Mouse (Mus musculus): ENCODE measurements at regions not wholly inside any gene's neighbourhood (a gene's known extent, or its start where the extent isn't known, plus 50 kb on each side); places are given as distances from the start of the nearest gene placed in this dataset.
A peak's percentile ranks its signal among the peaks of the same experiment; 100 is the strongest.

DNA sequence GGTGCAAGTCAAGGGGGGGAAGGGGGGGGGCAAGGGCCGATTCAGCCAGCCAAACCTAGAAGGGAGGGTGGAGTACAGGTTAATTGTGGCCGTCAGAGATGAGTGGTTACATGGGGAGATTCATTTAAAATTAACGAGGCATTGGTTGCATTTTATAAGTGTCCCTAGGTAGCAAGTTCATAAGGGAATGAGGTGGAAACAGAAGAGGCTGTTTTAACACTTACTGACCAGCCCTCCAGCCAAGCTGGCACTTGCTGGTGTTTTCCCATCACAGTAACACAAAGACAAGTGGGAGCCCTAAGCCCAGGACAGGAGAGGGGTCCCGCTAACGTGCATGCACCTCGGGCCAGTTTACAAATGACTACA lies 309.1 kb upstream of the Jarid2 start:
- H3K27me3 ChIP-seq (ENCODE audit: control insufficient read depth, insufficient read depth, low read length): no peaks in the 10 kb centered on the region
- no peak overlapping the region for H3K27ac ChIP-seq (replicated peaks in 1 of 2; ENCODE audit: control insufficient read depth in 1 of 2, insufficient read depth in 1 of 2, low read depth in 2 of 2, low read length in 2 of 2)
- H3K9ac ChIP-seq (ENCODE audit: low read length): peak overlapping the region; percentile 35
- no peak overlapping the region for H3K4me3 ChIP-seq (ENCODE audit: control insufficient read depth in 1 of 2, insufficient read depth in 1 of 2, low read depth in 1 of 2, low read length in 2 of 2)
- H3K4me1 ChIP-seq (ENCODE audit: control insufficient read depth in 2 of 2, insufficient read depth in 2 of 2, low read length in 2 of 2): peaks cover 27 to 43% of the 10 kb centered on the region in 2 experiments
- WGBS: 34% methylated on average over 6 of the region's 6 CpGs
- no peaks in the 10 kb centered on the region for H3K9me3 ChIP-seq (ENCODE audit: control insufficient read depth, low read length)
- peak overlapping the region; percentile 54 for H3K4me2 ChIP-seq (ENCODE audit: low read length)
- H3K36me3 ChIP-seq (ENCODE audit: control insufficient read depth, insufficient read depth, low read length): no peaks in the 10 kb centered on the region
- no peak for ATAC-seq (ENCODE audit: insufficient number of reproducible peaks, insufficient read depth, low FRiP score, low read depth)

- Histone ChIP-seq H3K27me3 (ENCODE audit: control insufficient read depth, insufficient read depth, low read length) (no peaks in the 10 kb centered on the region), H3K4me1 (ENCODE audit: control insufficient read depth in 2 of 2, insufficient read depth in 2 of 2, low read length in 2 of 2) (peaks cover 25 to 39% of the 10 kb centered on the region in 2 experiments), H3K36me3 (ENCODE audit: control insufficient read depth, insufficient read depth, low read length) (no peaks in the 10 kb centered on the region), H3K4me2 (ENCODE audit: low read length) (no peak overlapping the region), H3K27ac (replicated peaks in 1 of 2; ENCODE audit: control insufficient read depth in 1 of 2, insufficient read depth in 1 of 2, low read depth in 2 of 2, low read length in 2 of 2) (no peak overlapping the region), H3K9ac (ENCODE audit: low read length) (no peak overlapping the region), H3K4me3 (ENCODE audit: control insufficient read depth in 1 of 2, insufficient read depth in 1 of 2, low read depth in 1 of 2, low read length in 2 of 2) (no peak overlapping the region), H3K9me3 (ENCODE audit: control insufficient read depth, low read length) (no peaks in the 10 kb centered on the region)
- WGBS: 93% methylated on average over 8 of the region's 8 CpGs
- no peak for ATAC-seq (ENCODE audit: insufficient number of reproducible peaks, insufficient read depth, low FRiP score, low read depth)
Observed at GRCm38 (mm10) chr13:44420941-44421340, 308.3 kb upstream of the Jarid2 start.

DNA sequence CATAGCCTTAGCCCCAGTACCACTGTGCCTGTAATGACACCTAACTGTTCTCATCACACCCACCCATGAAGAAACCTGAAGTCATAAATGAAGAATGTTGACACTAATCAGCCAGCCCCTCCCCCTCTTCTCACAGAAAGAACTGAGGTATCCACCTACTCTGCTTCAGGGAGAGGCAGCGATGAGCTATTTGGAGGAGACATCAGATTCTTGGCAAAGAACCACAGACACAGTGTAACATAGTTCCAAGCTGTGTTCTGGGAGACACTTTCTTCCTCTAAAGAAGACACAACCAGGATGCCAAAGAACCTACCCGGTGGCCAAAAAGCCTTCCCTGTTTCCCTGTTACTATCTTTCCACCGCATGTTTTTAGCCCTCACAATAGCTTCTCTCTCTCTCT lies 307.8 kb upstream of the Jarid2 start:
- H3K9ac ChIP-seq (ENCODE audit: low read length): no peak overlapping the region
- ATAC-seq (ENCODE audit: insufficient number of reproducible peaks, insufficient read depth, low FRiP score, low read depth): no peak
- H3K27me3 ChIP-seq (ENCODE audit: control insufficient read depth, insufficient read depth, low read length): no peaks in the 10 kb centered on the region
- no peak overlapping the region for H3K4me2 ChIP-seq (ENCODE audit: low read length)
- H3K27ac ChIP-seq (replicated peaks in 1 of 2; ENCODE audit: control insufficient read depth in 1 of 2, insufficient read depth in 1 of 2, low read depth in 2 of 2, low read length in 2 of 2): no peak overlapping the region
- no peaks in the 10 kb centered on the region for H3K9me3 ChIP-seq (ENCODE audit: control insufficient read depth, low read length)
- 68% methylated on average over 3 of the region's 3 CpGs for WGBS
- H3K4me3 ChIP-seq (ENCODE audit: control insufficient read depth in 1 of 2, insufficient read depth in 1 of 2, low read depth in 1 of 2, low read length in 2 of 2): no peak overlapping the region
- peaks cover 23 to 34% of the 10 kb centered on the region in 2 experiments for H3K4me1 ChIP-seq (ENCODE audit: control insufficient read depth in 2 of 2, insufficient read depth in 2 of 2, low read length in 2 of 2)
- no peaks in the 10 kb centered on the region for H3K36me3 ChIP-seq (ENCODE audit: control insufficient read depth, insufficient read depth, low read length)

DNA sequence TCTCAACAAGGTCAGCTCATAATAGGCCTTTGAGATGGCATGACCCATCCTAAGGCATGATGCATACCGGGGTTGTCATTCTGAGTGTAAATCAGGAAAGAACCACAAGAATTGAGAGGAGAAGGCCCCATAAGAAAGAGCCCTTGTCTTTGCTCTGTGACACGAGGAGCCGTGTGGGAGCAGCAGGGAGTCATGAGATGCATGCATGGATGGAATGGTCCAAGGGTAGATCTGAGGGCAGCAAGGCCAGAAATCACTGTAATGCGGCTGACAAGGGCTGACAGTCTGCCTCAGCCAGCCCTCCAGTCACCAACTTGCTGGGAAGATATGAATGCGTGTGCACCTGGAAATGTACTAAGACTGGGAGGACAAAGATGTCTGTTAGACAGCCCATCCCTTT lies 307.4 kb upstream of the Jarid2 start:
- Histone ChIP-seq H3K4me2 (ENCODE audit: low read length) (no peak overlapping the region), H3K9ac (ENCODE audit: low read length) (no peak overlapping the region), H3K27ac (replicated peaks in 1 of 2; ENCODE audit: control insufficient read depth in 1 of 2, insufficient read depth in 1 of 2, low read depth in 2 of 2, low read length in 2 of 2) (no peak overlapping the region), H3K4me1 (ENCODE audit: control insufficient read depth in 2 of 2, insufficient read depth in 2 of 2, low read length in 2 of 2) (peaks cover 21 to 29% of the 10 kb centered on the region in 2 experiments), H3K36me3 (ENCODE audit: control insufficient read depth, insufficient read depth, low read length) (no peaks in the 10 kb centered on the region), H3K27me3 (ENCODE audit: control insufficient read depth, insufficient read depth, low read length) (no peaks in the 10 kb centered on the region), H3K4me3 (ENCODE audit: control insufficient read depth in 1 of 2, insufficient read depth in 1 of 2, low read depth in 1 of 2, low read length in 2 of 2) (no peak overlapping the region), H3K9me3 (ENCODE audit: control insufficient read depth, low read length) (no peaks in the 10 kb centered on the region)
- WGBS: 67% methylated on average over 5 of the region's 5 CpGs
- no peak for ATAC-seq (ENCODE audit: insufficient number of reproducible peaks, insufficient read depth, low FRiP score, low read depth)

- Histone ChIP-seq H3K27ac (replicated peaks in 1 of 2; ENCODE audit: control insufficient read depth in 1 of 2, insufficient read depth in 1 of 2, low read depth in 2 of 2, low read length in 2 of 2) (no peak overlapping the region), H3K9me3 (ENCODE audit: control insufficient read depth, low read length) (no peaks in the 10 kb centered on the region), H3K27me3 (ENCODE audit: control insufficient read depth, insufficient read depth, low read length) (no peaks in the 10 kb centered on the region), H3K36me3 (ENCODE audit: control insufficient read depth, insufficient read depth, low read length) (no peaks in the 10 kb centered on the region), H3K4me3 (ENCODE audit: control insufficient read depth in 1 of 2, insufficient read depth in 1 of 2, low read depth in 1 of 2, low read length in 2 of 2) (no peak overlapping the region), H3K4me1 (ENCODE audit: control insufficient read depth in 2 of 2, insufficient read depth in 2 of 2, low read length in 2 of 2) (no peaks in the 10 kb centered on the region), H3K4me2 (ENCODE audit: low read length) (no peak overlapping the region), H3K9ac (ENCODE audit: low read length) (no peak overlapping the region)
- ATAC-seq (ENCODE audit: insufficient number of reproducible peaks, insufficient read depth, low FRiP score, low read depth): no peak
- 86% methylated on average over 8 of the region's 8 CpGs for WGBS
Observed at GRCm38 (mm10) chr13:44430492-44430891, 298.8 kb upstream of the Jarid2 start.

DNA sequence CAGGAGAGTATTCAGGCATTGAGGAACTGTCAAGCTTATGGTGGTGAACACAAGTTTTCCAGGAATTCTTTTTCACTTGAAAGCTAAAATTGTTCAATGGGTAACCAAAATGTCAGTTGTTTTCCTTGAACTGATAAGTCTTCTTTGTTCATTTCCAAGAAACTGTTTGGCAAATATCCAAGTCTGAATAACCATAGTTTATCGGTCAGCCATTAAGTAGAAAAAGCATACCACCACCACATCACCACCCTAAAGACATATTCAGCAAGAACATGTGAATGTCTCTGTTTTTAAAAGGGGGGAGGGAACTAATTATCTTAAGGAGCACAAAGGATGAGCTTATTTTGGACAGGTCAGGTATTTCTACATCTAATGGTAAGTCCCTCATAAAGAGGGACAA lies 291.6 kb upstream of the Jarid2 start:
- Histone ChIP-seq H3K27me3 (ENCODE audit: control insufficient read depth, insufficient read depth, low read length) (no peaks in the 10 kb centered on the region), H3K4me3 (ENCODE audit: control insufficient read depth in 1 of 2, insufficient read depth in 1 of 2, low read depth in 1 of 2, low read length in 2 of 2) (no peak overlapping the region), H3K4me1 (ENCODE audit: control insufficient read depth in 2 of 2, insufficient read depth in 2 of 2, low read length in 2 of 2) (no peaks in the 10 kb centered on the region), H3K27ac (replicated peaks in 1 of 2; ENCODE audit: control insufficient read depth in 1 of 2, insufficient read depth in 1 of 2, low read depth in 2 of 2, low read length in 2 of 2) (no peak overlapping the region), H3K9me3 (ENCODE audit: control insufficient read depth, low read length) (no peaks in the 10 kb centered on the region), H3K9ac (ENCODE audit: low read length) (no peak overlapping the region), H3K36me3 (ENCODE audit: control insufficient read depth, insufficient read depth, low read length) (no peaks in the 10 kb centered on the region), H3K4me2 (ENCODE audit: low read length) (no peak overlapping the region)
- no peak for ATAC-seq (ENCODE audit: insufficient number of reproducible peaks, insufficient read depth, low FRiP score, low read depth)
- WGBS: 69% methylated on average over 1 of the region's 1 CpGs

DNA sequence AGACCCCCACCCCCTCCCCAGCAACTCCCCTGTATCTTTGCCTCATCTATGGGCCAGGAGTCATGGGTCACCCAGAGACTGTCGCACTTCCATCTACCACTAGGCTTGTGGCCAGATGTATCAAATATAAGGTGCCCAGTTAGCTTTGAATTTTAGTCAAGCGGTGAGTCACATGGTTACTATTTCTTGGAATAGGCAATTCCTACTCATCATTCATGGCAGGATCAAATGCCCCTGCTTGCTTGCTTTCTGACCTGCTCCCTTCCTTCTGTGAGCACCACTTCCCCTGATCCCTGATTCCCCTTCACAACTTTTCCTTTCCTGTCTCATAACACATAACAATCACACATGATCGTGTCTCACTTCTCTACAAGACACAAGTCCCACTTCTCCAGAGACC lies 288.2 kb upstream of the Jarid2 start:
- H3K27me3 ChIP-seq (ENCODE audit: control insufficient read depth, insufficient read depth, low read length): no peaks in the 10 kb centered on the region
- no peak overlapping the region for H3K9ac ChIP-seq (ENCODE audit: low read length)
- no peaks in the 10 kb centered on the region for H3K36me3 ChIP-seq (ENCODE audit: control insufficient read depth, insufficient read depth, low read length)
- ATAC-seq (ENCODE audit: insufficient number of reproducible peaks, insufficient read depth, low FRiP score, low read depth): no peak
- H3K27ac ChIP-seq (replicated peaks in 1 of 2; ENCODE audit: control insufficient read depth in 1 of 2, insufficient read depth in 1 of 2, low read depth in 2 of 2, low read length in 2 of 2): no peak overlapping the region
- H3K4me1 ChIP-seq (ENCODE audit: control insufficient read depth in 2 of 2, insufficient read depth in 2 of 2, low read length in 2 of 2): no peaks in the 10 kb centered on the region
- no peaks in the 10 kb centered on the region for H3K9me3 ChIP-seq (ENCODE audit: control insufficient read depth, low read length)
- 76% methylated on average over 3 of the region's 3 CpGs for WGBS
- no peak overlapping the region for H3K4me2 ChIP-seq (ENCODE audit: low read length)
- no peak overlapping the region for H3K4me3 ChIP-seq (ENCODE audit: control insufficient read depth in 1 of 2, insufficient read depth in 1 of 2, low read depth in 1 of 2, low read length in 2 of 2)

- WGBS: 48% methylated on average over 1 of the region's 1 CpGs
- no peak overlapping the region for H3K9ac ChIP-seq (ENCODE audit: low read length)
- H3K4me3 ChIP-seq (ENCODE audit: control insufficient read depth in 1 of 2, insufficient read depth in 1 of 2, low read depth in 1 of 2, low read length in 2 of 2): no peak overlapping the region
- H3K27ac ChIP-seq (replicated peaks in 1 of 2; ENCODE audit: control insufficient read depth in 1 of 2, insufficient read depth in 1 of 2, low read depth in 2 of 2, low read length in 2 of 2): no peak overlapping the region
- ATAC-seq (ENCODE audit: insufficient number of reproducible peaks, insufficient read depth, low FRiP score, low read depth): no peak
- H3K9me3 ChIP-seq (ENCODE audit: control insufficient read depth, low read length): no peaks in the 10 kb centered on the region
- no peaks in the 10 kb centered on the region for H3K36me3 ChIP-seq (ENCODE audit: control insufficient read depth, insufficient read depth, low read length)
- H3K27me3 ChIP-seq (ENCODE audit: control insufficient read depth, insufficient read depth, low read length): no peaks in the 10 kb centered on the region
- H3K4me2 ChIP-seq (ENCODE audit: low read length): no peak overlapping the region
- H3K4me1 ChIP-seq (ENCODE audit: control insufficient read depth in 2 of 2, insufficient read depth in 2 of 2, low read length in 2 of 2): peaks cover 7 to 17% of the 10 kb centered on the region in 2 experiments; a peak in 2 of 4 replicates
Observed at GRCm38 (mm10) chr13:44449216-44449830, 280.0 kb upstream of the Jarid2 start.
